Mouse (Mus musculus) midbrain, embryonic 10.5 days (tissue): ENCODE data around the gene Olfr506. TPM values are rescaled to one million over a fixed set of nuclear protein-coding genes. Genes with fewer than 3 reads are reported as not detected.
"Not testable (repeated sequence)": the region's sequence is repeated elsewhere in the genome, so short reads cannot be mapped to it uniquely, and the experiment has no call there.

ENCODE experiments used
- DNase-seq: peaks from one replicate; pipeline ENCODE4 v3.0.0-alpha.2; 2017; ENCODE audit warnings: low spot score
- H3K27ac ChIP-seq: fragments of 300-500 bp; sonication (generic); replicated peaks from 2 replicates; pipeline ENCODE4 v1.5.1; 2016; ENCODE audit warnings: mild to moderate bottlenecking
- H3K27me3 ChIP-seq: fragments of 300-500 bp; sonication (generic); 2 replicates; pipeline ENCODE4 v1.6.1; 2016; ENCODE audit warnings: low read depth, mild to moderate bottlenecking; ENCODE audit not compliant: poor library complexity, severe bottlenecking
- H3K36me3 ChIP-seq: fragments of 300-500 bp; sonication (generic); 2 replicates; pipeline ENCODE4 v1.6.1; 2016; ENCODE audit warnings: mild to moderate bottlenecking, moderate library complexity
- H3K4me1 ChIP-seq: fragments of 300-500 bp; sonication (generic); 2 replicates; pipeline ENCODE4 v1.6.1; 2016
- H3K4me3 ChIP-seq: fragments of 300-500 bp; sonication (generic); 2 replicates; pipeline ENCODE4 v1.5.1; 2016; ENCODE audit warnings: mild to moderate bottlenecking, moderate library complexity
- H3K9me3 ChIP-seq: fragments of 300-500 bp; sonication (generic); replicated peaks from 2 replicates; pipeline ENCODE4 v1.6.1; 2016; ENCODE audit warnings: mild to moderate bottlenecking
- WGBS: fragments of 180-500 bp; shearing (Covaris S2); methylation state at CpG from one replicate; pipeline ENCODE4 v1.1.7; 2016; 5-methylcytosine and 5-hydroxymethylcytosine counted together
- polyA plus RNA-seq: library from polyadenylated mRNA; unstranded; fragments of >200 nt; fragmentation: Nextera tagmentation; extraction: Ambion mirVana; gene quantifications from 2 replicates; pipeline ENCODE4 v1.2.1, GENCODE M21; 2016

The Olfr506 gene
- polyA plus RNA-seq: not detected in 2 replicates

GRCm38 (mm10) chr7:108610487-108610886, at the start of gene Olfr506:
Olfr506 (plus strand) TSS chr7:108610787.
- H3K27me3 ChIP-seq: no peaks in the 10 kb centered on the region
- H3K4me3 ChIP-seq: no peak within 1 kb of the TSS
- no peaks in the 10 kb centered on the region for H3K9me3 ChIP-seq
- H3K36me3 ChIP-seq: no peaks in the 10 kb centered on the region
- no peak for DNase-seq
- H3K4me1 ChIP-seq: no peaks in the 10 kb centered on the region
- H3K27ac ChIP-seq: no peak within 1 kb of the TSS

GRCm38 (mm10) chr7:108565693-108566092, 44.9 kb upstream of the Olfr506 start, which contains the start of gene Olfr504:
Olfr504 (minus strand) TSS chr7:108565793.
- 83% methylated on average over 1 of the region's 1 CpGs for WGBS
- Histone ChIP-seq H3K4me1 (no peaks in the 10 kb centered on the region), H3K9me3 (peaks cover 5% of the 10 kb centered on the region), H3K27ac (no peak within 1 kb of the TSS), H3K36me3 (no peaks in the 10 kb centered on the region), H3K4me3 (no peak within 1 kb of the TSS), H3K27me3 (no peaks in the 10 kb centered on the region)
- DNase-seq: no peak

GRCm38 (mm10) chr7:108589797-108590196, 20.8 kb upstream of the Olfr506 start:
- no peaks in the 10 kb centered on the region for H3K36me3 ChIP-seq
- no peaks in the 10 kb centered on the region for H3K9me3 ChIP-seq
- H3K27ac ChIP-seq: no peak overlapping the region
- DNase-seq: no peak
- H3K27me3 ChIP-seq: no peaks in the 10 kb centered on the region
- no peaks in the 10 kb centered on the region for H3K4me1 ChIP-seq
- H3K4me3 ChIP-seq: no peak overlapping the region
- WGBS: 89% methylated on average over 1 of the region's 1 CpGs

GRCm38 (mm10) chr7:108601916-108602315, 8.7 kb upstream of the Olfr506 start:
- H3K4me1 ChIP-seq, H3K27ac ChIP-seq, H3K27me3 ChIP-seq, H3K4me3 ChIP-seq, H3K36me3 ChIP-seq, H3K9me3 ChIP-seq, DNase-seq: not testable (repeated sequence)
- WGBS: 83% methylated on average over 3 of the region's 3 CpGs

GRCm38 (mm10) chr7:108614110-108614509, 3.5 kb downstream of the Olfr506 start:
- DNase-seq: no peak
- no peak overlapping the region for H3K4me3 ChIP-seq
- H3K9me3 ChIP-seq: no peaks in the 10 kb centered on the region
- no peaks in the 10 kb centered on the region for H3K36me3 ChIP-seq
- no peaks in the 10 kb centered on the region for H3K27me3 ChIP-seq
- H3K4me1 ChIP-seq: no peaks in the 10 kb centered on the region
- WGBS: 89% methylated on average over 2 of the region's 2 CpGs
- H3K27ac ChIP-seq: no peak overlapping the region

GRCm38 (mm10) chr7:108616781-108617180, 6.2 kb downstream of the Olfr506 start:
- H3K4me1 ChIP-seq: not testable (repeated sequence)

GRCm38 (mm10) chr7:108621514-108621913, 10.9 kb downstream of the Olfr506 start, which contains the start of gene Olfr507:
Olfr507 (plus strand) TSS chr7:108621814.
- Histone ChIP-seq H3K27me3 (no peaks in the 10 kb centered on the region), H3K4me1 (no peaks in the 10 kb centered on the region), H3K4me3 (no peak within 1 kb of the TSS), H3K9me3 (no peaks in the 10 kb centered on the region), H3K36me3 (no peaks in the 10 kb centered on the region), H3K27ac (no peak within 1 kb of the TSS)
- 86% methylated on average over 2 of the region's 2 CpGs for WGBS
- DNase-seq: no peak

More at GRCm38 (mm10) chr7:108616781-108617180, 6.2 kb downstream of the Olfr506 start:
- H3K27ac ChIP-seq, H3K4me3 ChIP-seq, H3K27me3 ChIP-seq, H3K36me3 ChIP-seq, DNase-seq, H3K9me3 ChIP-seq: not testable (repeated sequence)
- 57% methylated on average over 3 of the region's 3 CpGs for WGBS

- Histone ChIP-seq H3K9me3 (no peaks in the 10 kb centered on the region), H3K4me3 (no peak within 1 kb of the TSS), H3K4me1 (no peaks in the 10 kb centered on the region), H3K27me3 (no peaks in the 10 kb centered on the region), H3K36me3 (no peaks in the 10 kb centered on the region), H3K27ac (no peak within 1 kb of the TSS)
- WGBS: 86% methylated on average over 3 of the region's 3 CpGs
- no peak for DNase-seq
These were observed 19.1 kb downstream of the Olfr506 start, which contains the start of gene Olfr508 for GRCm38 (mm10) chr7:108629694-108630093. Olfr508 (plus strand) TSS chr7:108629994.

GRCm38 (mm10) chr7:108651806-108652205, 41.2 kb downstream of the Olfr506 start, which contains the start of gene Olfr509:
Olfr509 (minus strand) TSS chr7:108651906.
- no peaks in the 10 kb centered on the region for H3K27me3 ChIP-seq
- peaks cover 4% of the 10 kb centered on the region; the same call in 1 of the 2 replicates for H3K9me3 ChIP-seq
- no peak within 1 kb of the TSS for H3K4me3 ChIP-seq
- H3K36me3 ChIP-seq: no peaks in the 10 kb centered on the region
- no peaks in the 10 kb centered on the region for H3K4me1 ChIP-seq
- no peak within 1 kb of the TSS for H3K27ac ChIP-seq
- no peak for DNase-seq

GRCm38 (mm10) chr7:108662419-108662818, 51.8 kb downstream of the Olfr506 start:
- 86% methylated on average over 3 of the region's 3 CpGs for WGBS

More at GRCm38 (mm10) chr7:108662419-108662818, 51.8 kb downstream of the Olfr506 start:
- Histone ChIP-seq H3K4me3 (no peak overlapping the region), H3K36me3 (no peaks in the 10 kb centered on the region), H3K27me3 (no peaks in the 10 kb centered on the region), H3K27ac (no peak overlapping the region), H3K9me3 (no peaks in the 10 kb centered on the region; the same call in 1 of the 2 replicates), H3K4me1 (no peaks in the 10 kb centered on the region)
- no peak for DNase-seq

Other genes with a start within 250 kb of the Olfr506 start
- not detected in 2 replicates for gene Olfr494, start 245.5 kb upstream of the Olfr506 start, polyA plus RNA-seq
- gene Olfr495, start 217.6 kb upstream of the Olfr506 start, polyA plus RNA-seq: not detected in 2 replicates
- gene Olfr497, start 190.4 kb upstream of the Olfr506 start, polyA plus RNA-seq: not detected in 2 replicates
- not detected in 2 replicates for gene Olfr498, start 145.5 kb upstream of the Olfr506 start, polyA plus RNA-seq
- not detected in 2 replicates for gene Olfr502, start 85.7 kb upstream of the Olfr506 start, polyA plus RNA-seq
- not detected in 2 replicates for gene Olfr503, start 66.3 kb upstream of the Olfr506 start, polyA plus RNA-seq
- not detected in 2 replicates for gene Olfr504, start 45.0 kb upstream of the Olfr506 start, polyA plus RNA-seq
- not detected in 2 replicates for gene Olfr507, start 11.0 kb downstream of the Olfr506 start, polyA plus RNA-seq
- not detected in 2 replicates for gene Olfr508, start 19.2 kb downstream of the Olfr506 start, polyA plus RNA-seq
- not detected in 2 replicates for gene Olfr509, start 41.1 kb downstream of the Olfr506 start, polyA plus RNA-seq
- gene Olfr510, start 55.6 kb downstream of the Olfr506 start, polyA plus RNA-seq: not detected in 2 replicates
- gene Olfr512, start 102.5 kb downstream of the Olfr506 start, polyA plus RNA-seq: not detected in 2 replicates
- not detected in 2 replicates for gene Olfr513, start 140.2 kb downstream of the Olfr506 start, polyA plus RNA-seq
- not detected in 2 replicates for gene Olfr514, start 215.2 kb downstream of the Olfr506 start, polyA plus RNA-seq
- not detected in 2 replicates for gene Olfr516, start 239.7 kb downstream of the Olfr506 start, polyA plus RNA-seq